Mouse (Mus musculus) right cerebral cortex, postnatal 36 days (tissue): ENCODE data around the gene Auts2.

Experiments
- DNase-seq, 2 experiments: peaks; one replicate each; pipeline ENCODE4 v3.0.0; 2022; ENCODE audit warnings: low spot score in 2 of 2, mixed read lengths in 1 of 2

Auts2 gene

DNA sequence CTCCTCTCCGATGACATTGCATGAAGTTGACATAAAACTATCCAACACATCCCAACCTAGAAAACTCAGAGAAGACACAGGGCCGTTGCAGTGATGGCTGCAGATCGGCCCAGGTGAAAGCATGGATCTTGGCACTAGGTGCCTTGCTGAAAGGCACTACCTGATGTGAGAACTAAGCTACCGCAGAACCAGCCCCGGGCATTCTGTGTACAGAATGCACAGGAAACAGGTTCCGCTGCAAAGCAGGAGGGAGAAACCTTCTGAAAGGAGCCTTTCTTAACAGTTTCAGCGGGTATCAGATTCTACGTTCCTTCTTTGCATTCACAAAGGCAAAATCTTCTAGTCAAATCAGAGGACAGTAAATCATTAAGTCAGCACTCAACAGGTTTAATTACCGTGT is 361.1 kb downstream of the Auts2 start:
- no peak for DNase-seq

DNA sequence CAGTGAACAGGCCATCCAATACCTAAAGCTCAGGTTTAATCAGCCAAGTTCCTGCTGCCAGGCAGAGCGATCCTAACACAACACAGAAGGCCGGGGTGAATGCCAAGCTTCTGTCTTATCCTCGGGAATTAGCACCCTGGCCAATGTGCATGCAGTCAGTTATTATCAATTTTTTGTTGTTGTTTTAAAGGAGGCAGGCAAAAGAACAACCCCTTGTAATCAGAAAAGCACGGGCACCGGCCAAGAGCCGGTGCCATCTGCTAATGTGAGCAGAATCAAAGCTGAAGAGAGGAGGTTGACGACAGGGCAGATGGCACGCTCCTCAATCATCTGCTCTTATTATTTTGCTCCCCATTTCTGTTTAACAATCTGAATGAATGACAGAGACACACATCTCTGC is 373.1 kb downstream of the Auts2 start:
- DNase-seq = no peak

- DNase-seq = no peak
Measured at GRCm38 (mm10) chr5:132168805-132169204, 374.3 kb downstream of the Auts2 start.

DNA sequence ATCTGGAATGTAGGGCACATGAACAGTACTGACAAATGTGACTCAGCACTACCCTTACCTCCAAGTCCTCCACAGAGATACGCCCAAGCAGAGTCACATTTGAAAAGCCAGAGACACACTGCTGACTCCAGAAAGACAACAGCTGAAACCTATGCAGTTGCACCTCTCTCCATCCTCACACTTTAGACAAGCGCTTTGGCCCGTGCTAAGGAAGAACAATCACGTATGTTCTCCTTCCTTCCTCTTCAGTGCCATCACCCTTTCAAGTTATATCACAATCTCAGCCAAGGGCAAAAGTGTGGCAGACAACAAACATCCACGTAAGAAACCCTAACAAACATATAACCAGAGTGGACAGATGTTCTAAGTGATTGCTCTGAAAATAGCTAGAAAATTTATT is 374.9 kb downstream of the Auts2 start:
- DNase-seq = no peak

DNA sequence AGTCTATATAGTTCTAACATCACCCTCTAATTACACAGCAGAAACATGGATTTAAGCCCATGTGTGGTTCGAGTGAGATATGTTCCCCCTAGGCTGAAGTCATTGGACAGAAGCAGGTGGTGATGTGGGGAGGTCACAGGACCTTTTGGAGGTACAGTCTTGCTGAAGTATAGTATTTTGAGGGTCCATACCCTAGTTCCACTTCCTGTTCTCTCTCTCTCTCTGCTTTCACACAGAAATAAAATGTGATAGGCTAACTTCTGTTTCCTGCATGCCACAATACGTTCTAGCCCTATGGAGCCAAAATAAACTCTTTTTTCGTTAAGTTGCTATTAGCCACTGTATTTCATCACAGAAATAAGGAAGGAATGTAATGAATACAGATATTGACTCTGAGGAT is 376.6 kb downstream of the Auts2 start:
- DNase-seq = no peak

- DNase-seq = no peak
Measured at GRCm38 (mm10) chr5:132163960-132164359, 379.2 kb downstream of the Auts2 start.

DNA sequence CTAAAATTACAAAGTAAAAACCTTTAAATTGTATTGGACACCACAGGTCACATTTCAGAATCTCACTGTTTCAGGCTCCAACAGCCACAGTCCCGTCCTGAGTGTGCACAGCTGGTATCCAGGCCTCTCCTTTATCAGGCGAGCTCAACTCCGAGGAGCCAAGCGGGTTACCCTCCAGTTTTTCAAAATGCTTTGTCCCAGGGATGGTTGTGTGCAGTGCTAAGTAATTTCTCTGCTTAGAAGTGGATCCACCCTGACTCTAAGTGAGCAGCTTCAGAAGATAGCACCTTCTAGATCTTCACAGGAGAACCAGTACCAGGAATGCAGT is 381.0 kb downstream of the Auts2 start:
- no peak for DNase-seq

GRCm38 (mm10) chr5:132161338-132162205 is 381.6 kb downstream of the Auts2 start:
- DNase-seq = peak; percentile 34 to 61

GRCm38 (mm10) chr5:132144181-132144580 is 399.0 kb downstream of the Auts2 start:
- DNase-seq = no peak

- DNase-seq = no peak
Measured at GRCm38 (mm10) chr5:132140816-132141215, 402.3 kb downstream of the Auts2 start.

DNA sequence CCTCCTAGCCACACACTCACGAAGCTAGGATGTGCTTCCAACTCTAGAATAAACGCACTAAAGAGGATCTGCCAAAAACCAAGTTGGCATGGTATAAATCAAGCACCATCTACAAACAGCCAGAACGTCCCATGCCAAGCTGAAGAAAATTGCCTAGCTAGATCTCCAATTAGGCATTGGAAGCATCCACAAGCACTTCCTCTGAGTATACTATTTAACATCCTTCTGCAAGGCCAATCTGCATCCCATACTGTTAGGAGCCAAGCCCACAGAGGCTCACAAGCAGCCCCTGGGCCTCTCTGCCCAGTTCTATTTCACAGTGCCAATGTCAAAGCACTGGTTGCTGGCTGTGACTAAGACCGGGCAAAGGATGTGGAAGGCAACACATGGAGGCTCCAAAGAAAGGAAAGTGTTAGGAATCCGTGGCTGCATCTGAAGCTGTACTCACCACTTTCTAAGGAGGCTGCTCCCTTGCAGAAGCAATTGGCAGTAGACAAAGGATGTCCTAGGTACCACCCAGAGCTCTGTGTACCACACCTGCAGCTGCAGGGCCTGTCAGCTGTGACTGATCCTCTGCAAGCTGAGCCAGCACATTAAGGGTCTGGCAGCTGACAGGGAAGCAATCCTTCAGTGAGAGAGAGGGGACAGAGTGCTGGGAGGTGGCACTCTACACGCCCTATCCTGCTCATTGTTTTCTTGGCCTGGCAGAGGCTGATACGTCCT is 407.0 kb downstream of the Auts2 start:
- DNase-seq = peak; percentile 13 to 23

DNA sequence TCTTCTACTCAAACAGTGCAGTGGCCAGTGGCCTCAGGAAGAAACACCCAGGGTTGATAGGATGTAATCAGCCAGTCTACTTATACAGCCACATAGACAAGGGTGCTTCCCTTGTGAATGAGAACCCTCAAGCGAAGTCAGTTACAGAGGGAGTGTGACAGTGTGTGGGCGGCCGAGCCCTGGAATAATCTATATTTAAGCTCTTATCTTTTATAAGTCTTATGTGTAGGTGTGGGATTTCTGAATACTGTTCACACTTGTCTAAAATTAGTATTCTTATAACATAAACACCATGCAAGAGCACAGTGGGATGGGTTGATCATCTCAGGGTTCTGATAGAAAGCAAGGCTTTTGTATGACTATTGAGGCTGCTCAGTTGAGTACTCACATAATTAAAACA is 411.2 kb downstream of the Auts2 start:
- DNase-seq = peak; percentile 49 to 70

DNA sequence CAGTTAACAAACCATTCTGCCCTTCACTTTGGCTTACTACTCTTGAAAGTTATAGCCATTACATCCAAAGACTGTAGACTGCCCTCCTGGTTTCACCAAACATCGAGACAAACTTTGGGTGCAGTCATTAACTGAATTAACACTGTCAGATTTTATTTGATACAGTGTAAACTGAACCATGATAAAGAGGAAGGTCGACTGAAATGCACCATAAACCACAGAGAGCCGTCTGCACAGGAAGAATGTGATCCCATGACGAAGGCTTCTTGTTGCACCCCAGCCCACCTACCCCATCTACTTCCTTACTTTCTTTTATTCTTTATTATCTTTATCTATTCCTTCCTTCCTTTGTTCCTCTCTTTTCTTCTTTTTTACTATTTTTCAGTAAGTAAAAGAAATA is 412.6 kb downstream of the Auts2 start:
- no peak for DNase-seq

DNA sequence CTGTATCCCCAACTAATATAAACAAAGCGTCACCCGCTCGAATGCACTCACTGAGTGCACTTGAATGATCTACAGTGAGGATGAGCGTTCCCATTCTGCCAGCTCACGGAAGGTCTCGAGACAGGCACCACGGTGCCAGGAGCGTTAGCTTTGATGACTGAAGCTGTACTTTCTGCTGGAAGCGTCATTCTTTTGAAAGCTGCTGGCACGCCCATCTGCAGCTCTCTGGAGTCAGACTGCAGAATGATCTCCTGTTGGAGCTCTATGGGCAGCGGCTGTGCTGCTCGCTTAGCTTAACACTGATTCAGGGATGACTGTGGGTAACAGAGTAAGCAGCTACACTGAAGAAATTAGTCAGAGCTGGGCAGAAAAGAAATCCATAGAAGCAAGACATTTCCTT is 416.5 kb downstream of the Auts2 start:
- no peak for DNase-seq

DNA sequence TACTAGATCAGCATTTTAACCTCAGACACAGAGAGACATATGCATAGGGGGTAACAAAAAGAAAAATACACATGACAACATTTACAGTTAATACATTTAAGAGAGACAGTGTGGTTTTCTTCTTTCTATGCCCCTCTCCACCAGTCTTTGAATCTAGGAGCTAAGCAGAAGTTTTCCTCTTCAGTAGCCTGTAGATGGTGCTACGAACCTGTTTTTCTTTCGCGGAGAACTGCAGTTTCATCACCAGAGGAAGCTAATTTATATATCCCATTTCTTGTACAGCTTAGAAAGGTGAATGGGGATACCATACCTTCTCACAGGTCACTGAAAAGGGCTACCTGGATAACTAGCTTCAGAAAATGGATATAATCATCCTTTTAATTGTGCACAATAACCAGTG is 427.5 kb downstream of the Auts2 start:
- no peak for DNase-seq

GRCm38 (mm10) chr5:132114561-132115301 is 428.4 kb downstream of the Auts2 start:
- DNase-seq = no peak

DNA sequence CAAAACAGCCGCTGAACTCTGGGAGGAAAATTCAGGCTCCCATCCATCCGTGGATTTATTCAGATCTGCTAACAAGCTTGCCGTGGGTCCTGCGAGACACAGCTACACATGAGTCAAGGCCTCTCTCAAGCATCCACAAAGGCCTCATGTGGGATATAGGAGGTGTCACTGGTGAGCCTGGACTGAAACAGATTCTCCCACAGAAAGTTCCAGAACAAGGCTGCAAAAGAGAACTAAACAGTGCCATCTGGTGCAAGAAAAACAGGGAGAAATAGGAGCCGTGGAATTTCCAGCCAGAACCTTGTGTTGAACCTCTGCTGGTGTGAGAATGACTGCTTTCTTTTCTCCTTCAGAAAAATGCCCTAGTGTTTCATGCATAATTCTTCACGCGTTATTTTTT is 429.7 kb downstream of the Auts2 start:
- DNase-seq = peak; percentile 22 to 48

- DNase-seq = no peak
Measured at GRCm38 (mm10) chr5:132112666-132113065, 430.5 kb downstream of the Auts2 start.

GRCm38 (mm10) chr5:132102426-132102825 is 440.7 kb downstream of the Auts2 start:
- no peak for DNase-seq

DNA sequence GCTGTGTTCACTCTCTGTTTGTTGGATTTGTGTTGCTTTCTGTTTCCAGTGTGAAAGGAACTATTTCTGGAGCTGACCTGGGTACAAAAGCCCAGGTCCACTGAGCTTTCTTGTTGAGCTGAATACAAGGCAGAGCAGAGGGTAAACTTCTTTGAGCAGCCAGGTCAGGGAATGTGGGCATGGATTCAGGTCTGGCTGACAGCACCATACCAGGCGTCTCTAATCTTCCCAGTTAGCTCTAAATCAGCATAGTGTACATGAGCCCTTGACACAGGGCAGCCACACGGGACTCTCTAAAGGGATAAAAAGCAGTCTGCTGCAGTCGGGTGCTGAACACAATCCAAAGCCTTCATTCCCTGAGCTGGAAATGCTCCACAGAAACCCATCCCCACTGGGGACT is 444.7 kb downstream of the Auts2 start:
- DNase-seq = no peak

DNA sequence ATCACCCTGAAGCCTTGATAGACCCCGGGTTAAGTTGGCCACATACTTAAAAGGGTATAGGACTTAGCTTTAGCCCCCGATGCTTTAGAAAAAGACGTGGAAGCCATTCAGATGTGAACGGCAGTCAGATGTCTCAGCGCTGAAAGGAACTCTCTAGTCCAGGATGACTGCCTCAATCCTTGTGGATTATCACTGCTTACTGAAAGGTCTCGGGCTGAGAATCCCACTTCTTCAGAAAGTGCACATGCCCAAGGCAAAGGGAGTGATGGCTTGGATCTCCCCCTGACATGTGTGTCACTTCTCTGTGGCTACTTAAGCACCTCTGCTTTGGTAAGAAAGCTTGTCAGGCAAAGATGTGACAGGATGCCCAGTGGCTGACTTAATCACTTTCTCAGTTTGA is 450.4 kb downstream of the Auts2 start:
- no peak for DNase-seq

GRCm38 (mm10) chr5:132089496-132090250 is 453.5 kb downstream of the Auts2 start:
- DNase-seq = no peak
